Mouse (Mus musculus) erythroblast, embryonic 14.5 days (primary cell): ENCODE data around the gene Mad2l2.

ENCODE experiments used
- GATA1 ChIP-seq: IDR thresholded peaks from 2 replicates; pipeline ENCODE4 v1.6.1; 2012; ENCODE audit warnings: low read length, inconsistent platforms, mixed read lengths
- TAL1 ChIP-seq: IDR thresholded peaks from 3 replicates; pipeline ENCODE4 v1.6.1; 2012; ENCODE audit warnings: low read length, inconsistent platforms, mixed read lengths

DNA sequence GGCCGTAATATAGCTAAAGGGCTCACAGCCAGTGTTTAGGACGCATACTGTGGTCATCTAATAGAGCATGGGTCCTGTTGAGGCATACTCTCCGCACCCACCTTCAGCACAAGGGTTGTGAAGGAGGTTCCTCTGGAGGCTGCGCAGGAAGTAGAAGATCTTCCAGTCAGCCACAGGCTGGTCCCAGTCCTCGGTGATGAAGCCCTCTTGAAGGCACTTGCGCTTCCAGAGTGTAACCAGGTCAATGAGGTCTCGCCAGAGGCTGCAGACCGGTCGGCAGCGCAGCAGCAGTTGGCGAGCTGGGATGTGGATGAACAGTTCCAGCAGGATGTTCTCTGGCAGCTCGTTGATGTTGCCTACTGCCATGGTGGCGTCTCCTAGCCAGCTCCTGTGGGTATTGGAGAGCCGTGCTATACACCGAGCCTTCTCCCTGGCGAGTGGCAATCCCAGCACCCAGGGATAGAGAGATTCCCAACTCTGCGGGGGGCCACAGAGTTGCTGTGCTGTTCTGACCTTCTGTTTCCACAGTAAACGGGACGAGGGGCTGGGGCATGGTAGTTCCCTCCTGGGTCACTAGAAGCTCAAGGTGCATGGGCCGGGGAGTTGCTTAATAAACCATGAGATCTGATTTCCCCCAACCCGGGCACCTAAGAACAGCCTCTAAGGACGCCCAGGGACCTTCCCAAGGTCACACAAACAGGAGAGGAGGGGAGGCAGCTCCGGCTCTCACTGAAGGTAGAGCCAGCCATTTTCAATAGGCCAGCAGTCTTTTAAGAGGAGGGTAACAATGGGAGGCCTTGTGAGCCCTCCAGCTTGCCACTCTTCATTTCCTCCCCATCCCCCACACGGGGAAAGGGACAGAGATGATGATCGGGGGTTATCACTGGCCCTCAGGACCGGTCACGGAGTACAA lies 28.5 kb downstream of the Mad2l2 start:
- TF ChIP-seq TAL1: no peak
- TF ChIP-seq GATA1: no peak
